Mouse (Mus musculus) embryonic stem cell, embryonic (primary cell): ENCODE measurements around the gene Gli1.

Experiments used
- CTCF ChIA-PET, 4 experiments: fragments of 300-600 bp in 2 of 4; fragments of 350-600 bp in 2 of 4; sonication (Branson Sonifier 250); formaldehyde crosslinking; loops; one replicate each; lab custom pipeline; 2022; ENCODE audit warnings: inconsistent platforms in 2 of 4; lab: Charles Lee
- POLR2A ChIA-PET, 4 experiments: fragments of 300-600 bp in 2 of 4; fragments of 350-600 bp in 2 of 4; sonication (Branson Sonifier 250); formaldehyde crosslinking; loops; one replicate each; lab custom pipeline; 2022; ENCODE audit warnings: antibody characterized with exemption in 4 of 4, inconsistent platforms in 1 of 4; lab: Charles Lee

The Gli1 gene

DNA sequence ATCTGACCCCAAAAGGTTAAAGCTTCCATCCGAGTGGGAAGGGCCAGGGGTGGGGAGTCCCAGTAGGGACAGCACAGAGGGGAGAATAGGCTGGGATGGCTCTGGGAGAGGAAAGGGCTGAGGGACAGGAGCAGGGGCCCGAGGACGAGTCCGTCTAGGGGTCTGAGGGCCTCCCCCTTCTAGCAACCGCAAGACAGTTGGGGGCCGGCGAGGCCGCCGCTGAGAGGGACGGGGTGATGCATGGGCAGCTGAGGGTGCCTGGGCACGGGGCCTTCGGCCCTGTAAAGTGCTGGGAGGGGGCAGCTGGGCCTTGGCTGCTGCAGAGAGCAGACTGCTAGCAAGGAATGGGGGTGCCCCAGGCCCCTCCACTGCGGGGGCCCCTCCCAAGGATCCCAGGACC lies 56.1 kb downstream of the Gli1 start:
- POLR2A ChIA-PET = interaction anchor here in 3 of 4 experiments (0.5 to 8.0 kb wide), 16 partner anchors 9 to 172 kb away, joined by 3 to 87 read pairs (median 6); partner anchors contain the start of genes Mars (in 2 of the 3) and Kif5a (in 1 of the 3)
- CTCF ChIA-PET = no interaction called here

GRCm38 (mm10) chr10:127284724-127285500 lies 56.9 kb downstream of the Gli1 start:
- ChIA-PET POLR2A (interaction anchor here in 3 of 4 experiments (0.6 to 8.0 kb wide), 18 partner anchors 8 to 171 kb away, joined by 3 to 87 read pairs (median 6); partner anchors contain the start of genes Mars (in 2 of the 3), Arhgef25 (in 1 of the 3) and Kif5a (in 1 of the 3)), CTCF (no interaction called here)

DNA sequence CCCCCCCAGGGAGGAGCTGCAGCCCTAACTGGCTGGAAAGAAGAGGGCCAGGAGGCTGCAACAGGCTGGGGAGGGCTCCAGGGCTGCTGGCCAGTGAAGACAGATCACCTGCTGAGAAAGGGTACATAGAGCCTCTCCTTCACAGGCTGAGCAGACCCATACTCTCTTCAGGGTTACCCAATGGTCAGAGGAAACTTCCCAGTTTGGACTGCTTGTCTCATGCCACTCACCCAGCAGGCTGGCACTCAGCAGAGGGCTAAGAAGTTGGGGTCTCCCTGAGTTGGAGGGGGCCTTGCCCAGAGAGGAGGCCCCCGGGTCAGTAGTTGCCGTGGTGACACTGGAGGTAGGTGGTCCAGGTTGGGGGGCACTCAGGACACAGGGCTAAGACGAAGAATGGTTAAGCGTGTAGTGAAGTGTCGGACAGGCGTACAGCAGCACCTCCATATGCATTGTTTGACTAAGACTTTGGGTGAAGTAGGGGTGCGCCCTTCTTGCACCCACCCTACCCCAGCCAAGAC lies 57.6 kb downstream of the Gli1 start:
- CTCF ChIA-PET = no interaction called here
- POLR2A ChIA-PET = interaction anchor here in 3 of 4 experiments (0.6 to 22.1 kb wide), 13 partner anchors 10 to 94 kb away, joined by 3 to 263 read pairs (median 5); partner anchors contain the start of genes Mars (in 2 of the 3) and Arhgef25 (in 1 of the 3)

GRCm38 (mm10) chr10:127282620-127283215 lies 59.1 kb downstream of the Gli1 start:
- ChIA-PET CTCF (interaction anchor here in 2 of 4 experiments (0.7 to 0.9 kb wide), 4 partner anchors 17 to 112 kb away, joined by 3 to 4 read pairs (median 3); partner anchors contain the start of gene Dctn2 (in 1 of the 2)), POLR2A (interaction anchor here (0.6 to 22.1 kb wide), 42 partner anchors 8 to 240 kb away, joined by 3 to 263 read pairs (median 4); partner anchors contain the start of genes Dctn2 (in 2 of the 4), Kif5a (in 2 of the 4), Mars (in 2 of the 4) and Arhgap9 (in 1 of the 4))

DNA sequence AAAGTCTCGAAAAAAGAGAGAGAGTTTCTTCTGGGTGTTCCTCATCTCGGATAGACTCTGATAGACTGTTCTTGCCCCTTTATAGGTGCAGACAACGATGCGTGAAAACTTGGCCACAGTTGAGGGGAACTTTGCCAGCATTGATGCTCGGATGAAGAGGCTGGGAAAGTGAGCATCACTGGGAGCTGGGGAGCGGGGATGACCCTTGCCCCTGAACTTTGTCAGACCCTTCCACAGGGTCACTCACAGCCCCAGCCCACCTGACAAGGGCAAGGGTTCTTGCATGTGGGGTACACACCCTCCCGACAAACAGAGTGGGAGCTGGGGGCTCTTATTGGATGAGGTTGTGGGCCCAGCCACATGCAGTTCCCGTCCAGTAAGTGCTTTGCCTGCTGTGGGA lies 60.5 kb downstream of the Gli1 start:
- POLR2A ChIA-PET = interaction anchor here (0.6 to 22.1 kb wide), 19 partner anchors 7 to 92 kb away, joined by 3 to 263 read pairs (median 6); partner anchors contain the start of genes Mars (in 2 of the 4), Dctn2 (in 1 of the 4) and Pip4k2c (in 1 of the 4)
- CTCF ChIA-PET = no interaction called here
